Mouse (Mus musculus): ENCODE results near the gene Cadm4. TPM values are rescaled to one million over a fixed set of nuclear protein-coding genes. Genes with fewer than 3 reads are reported as not detected.
"Not testable (repeated sequence)": the region's sequence is repeated elsewhere in the genome, so short reads cannot be mapped to it uniquely, and the experiment has no call there.

Gene Cadm4
- polyA plus RNA-seq, 1 experiment from 2014 or later, result 0.23 TPM

GRCm38 (mm10) chr7:24480986-24481473 is 793 bp upstream of the Cadm4 start:
- Histone ChIP-seq H3K9ac (ENCODE audit: low read depth, low read length) (peak overlapping the region; percentile 68; the same call in 1 of the 2 replicates), H3K4me3 (ENCODE audit: low read depth, low read length) (peak overlapping the region; percentile 65), H3K36me3 (ENCODE audit: control insufficient read depth, insufficient read depth, low read length) (no peaks in the 10 kb centered on the region), H3K27ac (ENCODE audit: low read depth, low read length) (no peak overlapping the region), H3K27me3 (ENCODE audit: control insufficient read depth, insufficient read depth, low read length) (peaks cover 52% of the 10 kb centered on the region), H3K9me3 (replicated peaks; ENCODE audit: control insufficient read depth, low read length) (no peaks in the 10 kb centered on the region), H3K4me2 (peak overlapping the region; percentile 82), H3K4me1 (ENCODE audit: control insufficient read depth, insufficient read depth, low read length) (no peaks in the 10 kb centered on the region; the same call in 1 of the 2 replicates)
- ATAC-seq (replicated peaks; ENCODE audit: insufficient number of reproducible peaks, low FRiP score, low TSS enrichment), result 0 out of 2 replicates have a peak, but pooled peaks have one; percentile 27
- WGBS (ENCODE audit: insufficient replicate concordance), result 16% methylated on average over 14 of the region's 14 CpGs

- peak overlapping the region; percentile 82 for H3K4me2 ChIP-seq
- H3K9me3 ChIP-seq (replicated peaks; ENCODE audit: control insufficient read depth, low read length), result no peaks in the 10 kb centered on the region
- H3K36me3 ChIP-seq (ENCODE audit: control insufficient read depth, insufficient read depth, low read length), result no peaks in the 10 kb centered on the region
- H3K27me3 ChIP-seq (ENCODE audit: control insufficient read depth, insufficient read depth, low read length), result peaks cover 54% of the 10 kb centered on the region
- 3% methylated on average over 26 of the region's 38 CpGs for WGBS (ENCODE audit: insufficient replicate concordance)
- ATAC-seq (replicated peaks; ENCODE audit: insufficient number of reproducible peaks, low FRiP score, low TSS enrichment), result no peak
- peak overlapping the region; percentile 68 for H3K9ac ChIP-seq (ENCODE audit: low read depth, low read length)
- H3K4me3 ChIP-seq (ENCODE audit: low read depth, low read length), result peak overlapping the region; percentile 65
- H3K4me1 ChIP-seq (ENCODE audit: control insufficient read depth, insufficient read depth, low read length), result no peaks in the 10 kb centered on the region; the same call in 1 of the 2 replicates
- no peak overlapping the region for H3K27ac ChIP-seq (ENCODE audit: low read depth, low read length)
Measured at GRCm38 (mm10) chr7:24482208-24483020, 591 bp downstream of the Cadm4 start.

- ATAC-seq (replicated peaks; ENCODE audit: insufficient number of reproducible peaks, low FRiP score, low TSS enrichment); H3K27ac ChIP-seq (ENCODE audit: low read depth, low read length); H3K9me3 ChIP-seq (replicated peaks; ENCODE audit: control insufficient read depth, low read length); H3K36me3 ChIP-seq (ENCODE audit: control insufficient read depth, insufficient read depth, low read length); H3K4me1 ChIP-seq (ENCODE audit: control insufficient read depth, insufficient read depth, low read length); H3K9ac ChIP-seq (ENCODE audit: low read depth, low read length); H3K4me2 ChIP-seq; H3K4me3 ChIP-seq (ENCODE audit: low read depth, low read length): not testable (repeated sequence)
- WGBS (ENCODE audit: insufficient replicate concordance), result 46% methylated on average over 6 of the region's 6 CpGs
- H3K27me3 ChIP-seq (ENCODE audit: control insufficient read depth, insufficient read depth, low read length), result peaks cover 54% of the 10 kb centered on the region
Measured at GRCm38 (mm10) chr7:24483291-24483690, 1.5 kb downstream of the Cadm4 start.

GRCm38 (mm10) chr7:24485481-24485880 is 3.7 kb downstream of the Cadm4 start:
- Histone ChIP-seq H3K4me1 (ENCODE audit: control insufficient read depth, insufficient read depth, low read length) (no peaks in the 10 kb centered on the region; the same call in 1 of the 2 replicates), H3K9ac (ENCODE audit: low read depth, low read length) (no peak overlapping the region), H3K9me3 (replicated peaks; ENCODE audit: control insufficient read depth, low read length) (no peaks in the 10 kb centered on the region), H3K27me3 (ENCODE audit: control insufficient read depth, insufficient read depth, low read length) (peaks cover 45% of the 10 kb centered on the region), H3K4me2 (no peak overlapping the region), H3K36me3 (ENCODE audit: control insufficient read depth, insufficient read depth, low read length) (no peaks in the 10 kb centered on the region), H3K4me3 (ENCODE audit: low read depth, low read length) (no peak overlapping the region), H3K27ac (ENCODE audit: low read depth, low read length) (no peak overlapping the region)
- WGBS (ENCODE audit: insufficient replicate concordance), result 72% methylated on average over 9 of the region's 9 CpGs
- no peak for ATAC-seq (replicated peaks; ENCODE audit: insufficient number of reproducible peaks, low FRiP score, low TSS enrichment)

- Histone ChIP-seq H3K4me2 (no peak overlapping the region), H3K36me3 (ENCODE audit: control insufficient read depth, insufficient read depth, low read length) (no peaks in the 10 kb centered on the region), H3K4me1 (ENCODE audit: control insufficient read depth, insufficient read depth, low read length) (no peaks in the 10 kb centered on the region; the same call in 1 of the 2 replicates), H3K4me3 (ENCODE audit: low read depth, low read length) (no peak overlapping the region), H3K9ac (ENCODE audit: low read depth, low read length) (no peak overlapping the region), H3K27ac (ENCODE audit: low read depth, low read length) (no peak overlapping the region), H3K27me3 (ENCODE audit: control insufficient read depth, insufficient read depth, low read length) (peaks cover 33% of the 10 kb centered on the region), H3K9me3 (replicated peaks; ENCODE audit: control insufficient read depth, low read length) (no peaks in the 10 kb centered on the region)
- WGBS (ENCODE audit: insufficient replicate concordance), result 52% methylated on average over 9 of the region's 9 CpGs
- 0 out of 2 replicates have a peak, but pooled peaks have one; percentile 1 for ATAC-seq (replicated peaks; ENCODE audit: insufficient number of reproducible peaks, low FRiP score, low TSS enrichment)
Measured at GRCm38 (mm10) chr7:24486654-24487130, 4.9 kb downstream of the Cadm4 start.

GRCm38 (mm10) chr7:24487403-24487802 is 5.6 kb downstream of the Cadm4 start:
- H3K9me3 ChIP-seq (replicated peaks; ENCODE audit: control insufficient read depth, low read length), result no peaks in the 10 kb centered on the region
- H3K36me3 ChIP-seq (ENCODE audit: control insufficient read depth, insufficient read depth, low read length), result no peaks in the 10 kb centered on the region
- H3K4me1 ChIP-seq (ENCODE audit: control insufficient read depth, insufficient read depth, low read length), result no peaks in the 10 kb centered on the region
- no peak overlapping the region for H3K27ac ChIP-seq (ENCODE audit: low read depth, low read length)
- no peak overlapping the region for H3K4me2 ChIP-seq
- no peak overlapping the region for H3K9ac ChIP-seq (ENCODE audit: low read depth, low read length)
- no peak for ATAC-seq (replicated peaks; ENCODE audit: insufficient number of reproducible peaks, low FRiP score, low TSS enrichment)
- H3K27me3 ChIP-seq (ENCODE audit: control insufficient read depth, insufficient read depth, low read length), result peaks cover 27% of the 10 kb centered on the region
- H3K4me3 ChIP-seq (ENCODE audit: low read depth, low read length), result no peak overlapping the region
- WGBS (ENCODE audit: insufficient replicate concordance), result 34% methylated on average over 3 of the region's 3 CpGs

GRCm38 (mm10) chr7:24488303-24488702 is 6.5 kb downstream of the Cadm4 start:
- H3K9me3 ChIP-seq (replicated peaks; ENCODE audit: control insufficient read depth, low read length), result no peaks in the 10 kb centered on the region
- H3K9ac ChIP-seq (ENCODE audit: low read depth, low read length), result no peak overlapping the region
- H3K4me3 ChIP-seq (ENCODE audit: low read depth, low read length), result no peak overlapping the region
- peaks cover 18% of the 10 kb centered on the region for H3K27me3 ChIP-seq (ENCODE audit: control insufficient read depth, insufficient read depth, low read length)
- H3K4me2 ChIP-seq, result no peak overlapping the region
- H3K27ac ChIP-seq (ENCODE audit: low read depth, low read length), result no peak overlapping the region
- ATAC-seq (replicated peaks; ENCODE audit: insufficient number of reproducible peaks, low FRiP score, low TSS enrichment), result no peak
- 78% methylated on average over 8 of the region's 8 CpGs for WGBS (ENCODE audit: insufficient replicate concordance)
- no peaks in the 10 kb centered on the region for H3K36me3 ChIP-seq (ENCODE audit: control insufficient read depth, insufficient read depth, low read length)
- no peaks in the 10 kb centered on the region for H3K4me1 ChIP-seq (ENCODE audit: control insufficient read depth, insufficient read depth, low read length)

GRCm38 (mm10) chr7:24499856-24500577 is 18.2 kb downstream of the Cadm4 start:
- Histone ChIP-seq H3K4me2 (peak overlapping the region; percentile 66), H3K36me3 (ENCODE audit: control insufficient read depth, insufficient read depth, low read length) (no peaks in the 10 kb centered on the region), H3K27ac (ENCODE audit: low read depth, low read length) (no peak overlapping the region), H3K4me1 (ENCODE audit: control insufficient read depth, insufficient read depth, low read length) (peaks cover 4% of the 10 kb centered on the region; the same call in 1 of the 2 replicates), H3K9me3 (replicated peaks; ENCODE audit: control insufficient read depth, low read length) (peaks cover 5% of the 10 kb centered on the region; the same call in 1 of the 2 replicates), H3K4me3 (ENCODE audit: low read depth, low read length) (peak overlapping the region; percentile 39), H3K9ac (ENCODE audit: low read depth, low read length) (0 out of 2 replicates have a peak overlapping the region, but pooled peaks have one; percentile 46), H3K27me3 (ENCODE audit: control insufficient read depth, insufficient read depth, low read length) (peaks cover 66% of the 10 kb centered on the region)
- 8% methylated on average over 43 of the region's 43 CpGs for WGBS (ENCODE audit: insufficient replicate concordance)
- ATAC-seq (replicated peaks; ENCODE audit: insufficient number of reproducible peaks, low FRiP score, low TSS enrichment), result no peak

All from heart, embryonic 11.5 days (tissue).